Mouse (Mus musculus): ENCODE data around the gene Nmbr. TPM values are rescaled to one million over a fixed set of nuclear protein-coding genes. Genes with fewer than 3 reads are reported as not detected.

Gene Nmbr
- total RNA-seq, 2 experiments from 2014 or later = 3.7 to 5.8 TPM

Other genes with a start within 250 kb of the Nmbr start
- gene Adgrg6, start 159.9 kb upstream of the Nmbr start, total RNA-seq (2021) = 1 to 10 TPM; 1.3 to 1.5 TPM
- 10 to 100 TPM; 68.3 to 70.9 TPM for gene Vta1, start within 50 bp of the Nmbr start, total RNA-seq (2021)
- gene Gje1, start 12.6 kb downstream of the Nmbr start, total RNA-seq (2021) = not detected